18 mouse cellular contexts compared by ENCODE assay signal in the genomic region with DNA sequence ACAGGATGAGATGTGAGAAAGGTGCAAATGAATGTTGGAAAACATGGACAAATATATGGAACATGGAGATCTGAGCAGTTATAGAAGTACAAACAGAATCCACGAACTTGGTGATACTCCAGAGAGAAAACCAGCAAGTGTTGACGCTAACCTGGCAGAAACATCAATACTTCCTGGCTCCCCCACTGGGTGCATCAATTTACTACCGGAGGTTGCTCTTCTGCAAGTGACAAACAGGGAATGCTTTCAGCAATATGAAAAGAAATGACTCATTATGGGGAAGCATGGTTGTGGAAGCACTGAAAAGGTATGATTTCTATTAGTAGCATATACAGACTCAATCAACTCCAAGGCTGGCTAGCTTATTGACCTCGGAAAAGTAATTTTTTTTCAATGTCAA.
A peak's percentile ranks its signal among the peaks of the same experiment; 100 is the strongest.
DNase-seq lines count a peak whose midpoint lies in the region; TF ChIP-seq lines count a peak whose summit lies in the region.
"Had no signal": no experiment of that assay in that cellular context is flagged by ENCODE, and none has a peak within 500 bp of the region (broad histone marks: within the 10 kb centered on the region; RNA-seq: fewer than 3 reads in every experiment).

No protein-coding gene starts in this region.

- TF ChIP-seq CTCF in kidney, adult 2 months (conservative IDR thresholded peaks at IDR 0.05; ENCODE audit: insufficient read depth, insufficient read length, low read depth, low read length), result no peak

- H3K4me3 ChIP-seq in kidney, adult 2 months (ENCODE audit: insufficient read depth, low read depth, low read length), result no peak overlapping the region
- H3K4me3 ChIP-seq: embryonic facial prominence, embryonic 15.5 days; erythroblast, embryonic 14.5 days; forebrain, embryonic 10.5 days; gastrocnemius, adult 2 months; heart, embryonic 12.5 days; hindbrain, embryonic 10.5 days; hindbrain, embryonic 15.5 days had no signal

- H3K27ac ChIP-seq in kidney, adult 2 months (ENCODE audit: insufficient read depth, low read depth, low read length), result no peak overlapping the region
- H3K27ac ChIP-seq: embryonic facial prominence, embryonic 15.5 days; forebrain, embryonic 10.5 days; gastrocnemius, adult 2 months; hindbrain, embryonic 10.5 days; hindbrain, embryonic 15.5 days had no signal

- 84% methylated on average over 4 of the region's 4 CpGs for WGBS in kidney, adult 2 months

- DNase-seq in cerebellum, adult 11 months, result peak; percentile 22
- peak; percentile 50 to 63 for DNase-seq in cerebellum, adult 18-20 months
- DNase-seq in cerebellum, adult 9-11 months, result peak; percentile 59
- DNase-seq in cerebellum, postnatal 36 days, result peak; percentile 27 to 38
- no peak for DNase-seq in layer of hippocampus, adult 9-11 months
- DNase-seq in kidney, adult 2 months, result no peak
- no peak for DNase-seq in adrenal gland, postnatal 14 days
- DNase-seq: adrenal gland, adult 8-10 months; embryo, embryonic 11 days; gastrocnemius, adult 2 months; gastrocnemius, postnatal 25 days; kidney, adult 9 months had no signal

- H3K36me3 ChIP-seq in kidney, adult 2 months (ENCODE audit: control insufficient read depth, insufficient read depth, low read length), result no peaks in the 10 kb centered on the region
- H3K36me3 ChIP-seq: embryonic facial prominence, embryonic 15.5 days; forebrain, embryonic 10.5 days; heart, embryonic 12.5 days; hindbrain, embryonic 10.5 days; hindbrain, embryonic 15.5 days had no signal

- H3K27me3 ChIP-seq in kidney, adult 2 months (replicated peaks; ENCODE audit: control insufficient read depth, insufficient read depth, low read length), result no peaks in the 10 kb centered on the region
- H3K27me3 ChIP-seq: embryonic facial prominence, embryonic 15.5 days; heart, embryonic 12.5 days; hindbrain, embryonic 15.5 days had no signal

- TF ChIP-seq POLR2A in kidney, adult 2 months (IDR thresholded peaks at IDR 0.05; ENCODE audit: low read depth, low read length), result no peak

- no peaks in the 10 kb centered on the region for H3K4me1 ChIP-seq in kidney, adult 2 months (ENCODE audit: control insufficient read depth, insufficient read depth, low read length)
- H3K4me1 ChIP-seq: embryonic facial prominence, embryonic 15.5 days; forebrain, embryonic 10.5 days; heart, embryonic 12.5 days; hindbrain, embryonic 10.5 days; hindbrain, embryonic 15.5 days had no signal

Comparison
In these comparisons a context has a peak if more than half of its experiments do, and no peak if none do; other contexts are left out.
1. DNase-seq: peak in cerebellum, adult 11 months (single experiment), cerebellum, adult 18-20 months (2 of 2), cerebellum, adult 9-11 months (single experiment) and cerebellum, postnatal 36 days (2 of 2); none in layer of hippocampus, adult 9-11 months (single experiment), kidney, adult 2 months (single experiment) and adrenal gland, postnatal 14 days (single experiment).